Mouse (Mus musculus) induced T-regulatory cell, adult 2 months (primary cell): ENCODE results near the gene Wdr54.
A peak's percentile ranks its signal among the peaks of the same experiment; 100 is the strongest.

ENCODE experiments used
- DNase-seq: peaks from one replicate; pipeline ENCODE4 v3.0.0-alpha.2; 2012; ENCODE audit warnings: low read depth

Wdr54 gene

DNA sequence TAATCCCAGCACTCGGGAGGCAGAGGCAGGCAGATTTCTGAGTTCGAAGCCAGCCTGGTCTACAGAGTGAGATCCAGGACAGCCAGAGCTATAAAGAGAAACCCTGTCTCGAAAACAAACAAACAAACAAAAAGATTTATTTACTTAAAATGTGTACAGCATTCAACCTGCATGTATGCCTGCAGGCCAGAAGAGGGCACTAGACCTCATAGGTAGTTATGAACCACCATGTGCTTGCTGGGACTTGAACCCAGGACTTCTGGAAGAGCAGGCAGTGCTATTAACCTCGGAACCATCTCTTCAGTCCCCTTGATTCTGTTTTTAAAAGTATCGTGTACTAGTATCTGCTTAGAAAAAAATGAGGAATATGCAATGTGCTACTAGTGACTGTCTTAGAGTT is 28.8 kb downstream of the Wdr54 start:
- DNase-seq = peak; percentile 30

DNA sequence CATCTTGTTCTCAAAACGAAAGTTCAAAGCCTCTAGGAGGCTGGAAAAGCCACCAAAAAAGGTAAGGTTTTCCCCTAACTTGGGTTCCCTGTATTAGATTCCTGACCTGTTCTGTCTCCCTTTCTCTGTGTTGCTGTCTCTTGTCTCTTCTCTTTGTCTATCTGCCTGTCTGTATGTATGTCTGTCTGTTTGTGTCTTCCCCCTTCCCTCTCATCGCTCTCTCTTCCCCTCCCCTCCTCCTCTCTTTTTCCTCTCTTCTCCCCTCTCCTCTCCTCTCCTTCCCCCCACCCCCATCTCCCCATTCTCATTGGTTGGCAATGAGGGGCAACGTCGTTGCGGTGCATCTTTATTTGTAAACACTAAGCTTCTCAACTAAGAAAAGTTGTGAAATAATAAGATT is 30.9 kb downstream of the Wdr54 start, which contains the start of gene Ino80b:
Ino80b (minus strand) TSS at position 101 of the 400 bp plus-strand sequence.
- DNase-seq = no peak

DNA sequence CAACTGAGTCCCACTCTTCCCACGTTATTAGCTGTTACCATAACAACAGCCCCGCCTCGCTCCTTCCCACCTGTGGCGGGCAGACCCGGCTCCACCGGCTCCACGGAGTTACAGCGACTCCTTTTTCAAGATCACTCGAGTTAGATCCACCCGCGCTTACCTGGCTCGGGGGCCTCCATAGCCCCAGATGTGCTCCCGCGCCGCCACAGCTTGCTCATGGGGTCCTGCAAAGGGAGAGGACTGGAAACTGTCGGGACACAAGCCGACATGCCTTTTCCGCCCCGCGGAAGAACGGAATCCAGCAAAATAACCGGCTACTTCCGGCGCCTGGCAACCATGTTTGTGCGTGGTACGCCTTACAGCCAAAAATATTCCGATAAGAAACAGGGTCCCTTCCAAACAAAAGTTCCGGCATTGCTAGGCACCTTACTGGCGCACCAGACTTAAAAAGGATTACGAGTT is 31.3 kb downstream of the Wdr54 start:
- DNase-seq = peak; percentile 98

GRCm38 (mm10) chr6:83122961-83123360 is 33.2 kb downstream of the Wdr54 start:
- DNase-seq = no peak

- peak; percentile 23 for DNase-seq
These were observed 34.1 kb downstream of the Wdr54 start for GRCm38 (mm10) chr6:83121863-83122710.

DNA sequence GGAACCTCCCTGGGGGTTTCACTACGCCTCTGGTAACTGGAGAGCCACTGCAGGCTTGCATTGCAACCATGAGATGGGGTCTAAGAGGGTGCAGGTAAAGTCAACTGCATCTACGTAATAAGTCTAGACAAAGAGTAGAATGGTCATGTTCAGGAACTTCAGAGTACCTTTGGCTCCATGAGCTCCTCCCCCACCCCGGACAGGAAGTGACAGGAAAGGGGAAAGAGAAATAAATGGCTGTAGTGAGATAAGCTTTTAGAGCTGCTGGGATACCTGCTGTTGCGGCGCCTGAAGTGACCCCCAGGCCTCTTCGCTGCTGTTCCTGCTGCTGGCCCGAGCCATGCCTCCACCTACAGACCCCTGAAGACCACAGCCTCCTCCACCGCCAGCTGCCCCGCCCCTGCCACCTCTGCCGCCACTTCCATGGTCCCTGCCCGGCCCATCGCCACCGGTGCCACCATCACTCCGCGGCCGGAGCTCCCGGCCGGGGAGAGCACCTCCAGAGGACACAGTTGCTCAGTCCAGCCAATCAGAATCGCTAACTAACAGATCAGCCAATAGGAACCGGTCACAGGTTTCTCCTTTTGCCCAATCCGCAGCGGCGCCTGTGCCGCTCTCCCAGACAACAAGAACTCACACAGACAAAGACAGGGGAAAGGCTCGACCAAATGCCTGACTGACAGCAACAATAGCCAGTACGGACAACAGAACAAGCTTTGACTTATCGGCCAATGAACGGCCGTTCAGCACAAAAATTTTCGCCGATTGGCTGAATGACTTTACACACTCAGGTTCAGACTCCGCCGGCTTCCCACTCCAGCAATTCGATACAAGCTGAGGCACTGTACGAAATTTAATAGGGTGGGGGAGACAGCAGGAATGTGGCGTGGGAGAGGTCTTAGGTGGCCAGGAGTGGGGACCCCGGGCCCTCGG is 35.0 kb downstream of the Wdr54 start, which contains the start of gene Wbp1:
Wbp1 (minus strand) TSS at position 630 of the 933 bp plus-strand sequence.
- DNase-seq = peak; percentile 98

- DNase-seq = no peak
These were observed 36.5 kb downstream of the Wdr54 start for GRCm38 (mm10) chr6:83119734-83120051.

GRCm38 (mm10) chr6:83118825-83119733 is 37.1 kb downstream of the Wdr54 start:
- DNase-seq = peak; percentile 32

GRCm38 (mm10) chr6:83118369-83118768 is 37.8 kb downstream of the Wdr54 start:
- DNase-seq = no peak

DNA sequence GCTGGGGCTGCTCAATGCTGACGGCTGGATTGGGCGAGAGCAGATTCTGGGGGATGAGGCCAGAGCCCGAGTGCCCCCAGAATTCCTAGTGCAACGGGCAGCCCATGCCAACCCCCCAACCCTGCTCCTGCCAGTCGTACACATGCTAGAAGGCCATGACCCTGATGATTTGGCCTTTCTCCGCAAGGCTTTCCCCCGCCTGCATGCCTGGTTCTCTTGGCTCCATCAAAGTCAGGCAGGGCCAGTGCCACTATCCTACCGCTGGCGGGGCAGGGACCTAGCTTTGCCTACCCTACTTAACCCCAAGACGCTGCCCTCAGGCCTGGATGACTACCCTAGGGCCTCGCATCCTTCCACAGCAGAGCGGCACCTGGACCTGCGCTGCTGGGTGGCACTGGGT is 38.6 kb downstream of the Wdr54 start:
- DNase-seq = no peak

- no peak for DNase-seq
These were observed 39.1 kb downstream of the Wdr54 start for GRCm38 (mm10) chr6:83117165-83117438.

DNA sequence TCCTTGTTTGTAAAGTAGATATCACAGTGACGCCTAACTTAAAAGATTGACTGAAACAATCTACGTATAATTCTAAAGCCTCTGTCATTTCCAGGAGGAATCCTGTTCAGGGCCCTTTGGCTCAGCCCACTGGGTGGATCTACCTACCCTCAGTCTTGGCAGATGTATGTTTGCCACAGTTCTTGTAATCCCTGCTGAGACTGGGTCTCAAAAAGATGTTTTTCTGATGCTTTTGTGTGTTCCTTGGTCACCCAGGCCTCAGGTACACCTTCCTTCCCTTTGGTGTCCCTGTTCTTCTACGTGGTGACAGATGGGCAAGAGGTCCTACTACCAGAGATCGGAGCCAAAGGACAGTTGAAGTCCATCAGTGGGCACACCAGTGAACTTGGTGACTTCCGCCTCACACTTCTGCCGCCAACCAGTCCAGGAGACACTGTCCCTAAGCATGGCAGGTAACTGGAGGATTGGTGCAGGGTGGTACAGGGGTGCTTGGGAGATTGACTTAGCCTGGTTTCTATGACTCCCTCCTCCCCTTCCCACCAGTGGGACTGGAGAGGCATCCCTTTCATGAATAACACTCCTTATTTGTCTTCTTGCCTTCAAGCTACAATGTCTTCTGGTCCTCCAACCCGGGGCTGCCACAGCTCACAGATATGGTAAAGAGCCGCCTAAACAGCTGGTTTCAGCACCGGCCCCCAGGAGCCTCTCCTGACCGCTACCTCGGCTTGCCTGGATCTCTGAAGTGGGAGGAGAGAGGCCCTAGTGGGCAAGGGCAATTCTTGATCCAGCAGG is 39.6 kb downstream of the Wdr54 start:
- DNase-seq = no peak

GRCm38 (mm10) chr6:83115682-83116372 is 40.4 kb downstream of the Wdr54 start:
- DNase-seq = peak; percentile 73

- DNase-seq = peak; percentile 95
These were observed 41.1 kb downstream of the Wdr54 start, which contains the start of gene Mogs for GRCm38 (mm10) chr6:83115011-83115671. Mogs (plus strand) TSS chr6:83115496.

DNA sequence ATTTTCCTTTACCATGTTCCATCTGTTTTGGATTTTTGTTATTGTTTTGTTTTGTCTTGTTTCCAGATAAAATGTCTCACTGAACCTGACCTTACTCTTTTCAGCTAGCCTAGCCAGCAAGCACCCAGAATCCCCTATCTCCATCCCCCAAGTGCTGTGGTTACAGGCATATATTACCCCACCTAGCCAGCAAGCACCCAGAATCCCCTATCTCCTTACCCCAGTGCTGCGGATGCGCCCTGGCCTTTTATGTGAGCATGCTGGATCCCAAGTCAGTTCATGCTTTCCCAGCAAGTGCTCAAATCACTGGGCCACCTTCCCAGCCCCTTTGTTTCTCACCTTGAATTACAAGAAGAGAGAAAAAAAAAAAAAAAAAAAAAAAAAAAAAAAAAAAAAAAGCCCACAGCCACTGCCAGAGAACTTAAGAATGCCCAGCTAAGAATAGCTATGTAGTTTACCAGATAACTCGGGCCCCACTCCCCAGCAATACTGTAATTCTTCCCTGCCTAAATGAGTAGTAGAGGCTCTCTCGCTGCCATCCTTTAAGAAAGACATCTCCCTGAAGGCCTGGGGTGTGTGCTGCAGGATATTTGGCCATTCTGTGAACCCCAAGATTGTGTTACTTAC is 44.6 kb downstream of the Wdr54 start:
- no peak for DNase-seq

GRCm38 (mm10) chr6:83108762-83109668 is 47.2 kb downstream of the Wdr54 start, which contains the start of gene Mrpl53:
Mrpl53 (plus strand) TSS chr6:83109040.
- peak; percentile 81 for DNase-seq

DNA sequence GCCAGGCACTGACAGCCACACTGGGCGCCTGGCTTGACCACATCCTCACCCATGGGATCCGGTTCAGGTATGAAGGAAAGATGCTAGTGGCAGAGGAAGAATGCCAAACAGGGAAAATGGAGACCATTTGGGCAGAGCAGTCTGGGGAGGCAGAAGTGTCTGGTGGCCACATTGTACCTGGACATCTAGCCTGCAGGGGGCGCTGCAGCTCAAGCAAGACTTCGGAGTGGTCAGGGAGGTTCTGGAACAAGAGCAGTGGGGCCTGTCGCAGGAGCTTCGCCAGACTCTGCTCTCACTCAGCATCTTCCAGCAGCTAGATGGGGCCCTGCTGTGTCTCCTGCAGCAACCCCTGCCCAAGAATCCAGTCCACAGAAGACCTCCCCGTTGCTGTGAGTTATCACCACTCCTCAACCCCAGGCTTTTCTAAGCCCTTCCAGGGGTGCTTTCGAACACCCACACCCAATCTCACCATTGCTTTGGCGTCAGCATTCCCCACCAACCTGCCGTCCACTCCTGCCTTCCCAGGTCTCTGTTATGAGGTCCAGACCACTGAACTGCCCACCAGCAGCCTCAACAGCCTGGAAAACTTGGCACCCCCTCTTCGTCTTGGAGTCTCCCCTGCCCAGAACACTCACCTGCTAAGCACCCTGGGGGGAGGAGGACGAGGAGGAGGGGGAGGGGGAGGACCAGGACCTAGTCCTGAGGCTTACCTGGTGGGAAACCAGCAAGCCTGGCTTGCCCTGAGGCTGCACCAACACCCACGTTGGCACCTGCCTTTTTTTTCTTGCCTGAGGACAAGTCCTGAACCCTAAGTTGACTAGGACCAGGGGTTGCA is 48.4 kb downstream of the Wdr54 start:
- peak; percentile 90 for DNase-seq
